Mouse (Mus musculus) intestine, postnatal 0 days (tissue): ENCODE data around the gene 1700025C18Rik. TPM values are rescaled to one million over a fixed set of nuclear protein-coding genes. Genes with fewer than 3 reads are reported as not detected.

Experiments
- ATAC-seq: fragments of 200-750 bp; cut with Nextera tagmentation; 2 replicates; pipeline ENCODE4 v1.8.0; 2017; ENCODE audit warnings: mild to moderate bottlenecking, moderate TSS enrichment, moderate library complexity
- H3K27ac ChIP-seq: fragments of 300-500 bp; sonication (generic); 2 replicates; pipeline ENCODE4 v1.5.1; 2014; ENCODE audit warnings: mild to moderate bottlenecking, low read depth, low read length, moderate library complexity
- H3K27me3 ChIP-seq: fragments of 300-500 bp; sonication (generic); replicated peaks from 2 replicates; pipeline ENCODE4 v1.6.1; 2014; ENCODE audit warnings: low read length, mixed read lengths; ENCODE audit not compliant: control insufficient read depth, insufficient read depth
- H3K36me3 ChIP-seq: fragments of 300-500 bp; sonication (generic); 2 replicates; pipeline ENCODE4 v1.6.1; 2014; ENCODE audit warnings: mild to moderate bottlenecking, moderate library complexity; ENCODE audit not compliant: control insufficient read depth, insufficient read depth
- H3K4me1 ChIP-seq: fragments of 300-500 bp; sonication (generic); replicated peaks from 2 replicates; pipeline ENCODE4 v1.6.1; 2014; ENCODE audit warnings: antibody characterized with exemption, low read length, mixed read lengths; ENCODE audit not compliant: control insufficient read depth, insufficient read depth
- H3K4me2 ChIP-seq: fragments of 300-500 bp; sonication (generic); replicated peaks from 2 replicates; pipeline ENCODE4 v1.6.1; 2014; ENCODE audit warnings: low read depth, mild to moderate bottlenecking, moderate library complexity
- H3K4me3 ChIP-seq: fragments of 300-500 bp; sonication (generic); 2 replicates; pipeline ENCODE4 v1.5.1; 2014; ENCODE audit warnings: low read depth, low read length
- H3K9ac ChIP-seq: fragments of 300-500 bp; sonication (generic); 2 replicates; pipeline ENCODE4 v1.6.1; 2014; ENCODE audit warnings: mild to moderate bottlenecking, low read depth, low read length
- H3K9me3 ChIP-seq: fragments of 300-500 bp; sonication (generic); 2 replicates; pipeline ENCODE4 v1.6.1; 2016; ENCODE audit warnings: mixed run types; ENCODE audit not compliant: control insufficient read depth
- CTCF ChIP-seq: sonication (generic); IDR thresholded peaks from 2 replicates; pipeline ENCODE4 v1.5.1; 2016; ENCODE audit warnings: low read depth, mild to moderate bottlenecking, control low read depth, antibody characterized with exemption, moderate library complexity
- WGBS: fragments of 180-500 bp; shearing (Covaris S2); extraction: QIAGEN DNeasy Blood & Tissue Kit; methylation state at CpG from one replicate; pipeline ENCODE4 v1.1.7; 2014; 5-methylcytosine and 5-hydroxymethylcytosine counted together
- polyA plus RNA-seq: library from polyadenylated mRNA; unstranded; fragments of >200 nt; fragmentation: Nextera tagmentation; extraction: Ambion mirVana; gene quantifications from 2 replicates; pipeline ENCODE4 v1.2.1, GENCODE M21; 2015

1700025C18Rik gene
- polyA plus RNA-seq, 1 experiment from 2014 or later: not detected

GRCm38 (mm10) chr2:165102920-165103319, 12.4 kb upstream of the 1700025C18Rik start:
- Histone ChIP-seq H3K36me3 (no peaks in the 10 kb centered on the region), H3K27ac (no peak overlapping the region), H3K4me1 (no peaks in the 10 kb centered on the region), H3K27me3 (peaks cover 18% of the 10 kb centered on the region), H3K4me3 (no peak overlapping the region), H3K4me2 (no peak overlapping the region), H3K9ac (no peak overlapping the region), H3K9me3 (no peaks in the 10 kb centered on the region)
- no peak for TF ChIP-seq CTCF
- WGBS: 70% methylated on average over 3 of the region's 3 CpGs
- no peak for ATAC-seq

- Histone ChIP-seq H3K9ac (no peak overlapping the region), H3K4me2 (no peak overlapping the region), H3K27me3 (peaks cover 3% of the 10 kb centered on the region), H3K4me1 (no peaks in the 10 kb centered on the region), H3K4me3 (no peak overlapping the region), H3K36me3 (no peaks in the 10 kb centered on the region), H3K27ac (no peak overlapping the region), H3K9me3 (no peaks in the 10 kb centered on the region)
- WGBS: 10% methylated on average over 6 of the region's 6 CpGs
- no peak for ATAC-seq
- no peak for TF ChIP-seq CTCF
Observed at GRCm38 (mm10) chr2:165100749-165101148, 10.2 kb upstream of the 1700025C18Rik start.

GRCm38 (mm10) chr2:165098861-165099260, 8.3 kb upstream of the 1700025C18Rik start:
- H3K27me3 ChIP-seq: no peaks in the 10 kb centered on the region; the same call in 1 of the 2 replicates
- no peak for ATAC-seq
- no peak overlapping the region for H3K9ac ChIP-seq
- no peak overlapping the region for H3K4me3 ChIP-seq
- no peak overlapping the region for H3K27ac ChIP-seq
- no peak overlapping the region for H3K4me2 ChIP-seq
- no peaks in the 10 kb centered on the region for H3K4me1 ChIP-seq
- TF ChIP-seq CTCF: no peak
- H3K9me3 ChIP-seq: no peaks in the 10 kb centered on the region
- no peaks in the 10 kb centered on the region for H3K36me3 ChIP-seq
- WGBS: 62% methylated on average over 3 of the region's 3 CpGs

- no peak overlapping the region for H3K9ac ChIP-seq
- H3K27me3 ChIP-seq: no peaks in the 10 kb centered on the region; the same call in 1 of the 2 replicates
- no peak for TF ChIP-seq CTCF
- H3K4me1 ChIP-seq: no peaks in the 10 kb centered on the region
- H3K36me3 ChIP-seq: no peaks in the 10 kb centered on the region
- no peak for ATAC-seq
- H3K4me2 ChIP-seq: no peak overlapping the region
- 36% methylated on average over 10 of the region's 10 CpGs for WGBS
- no peaks in the 10 kb centered on the region for H3K9me3 ChIP-seq
- no peak overlapping the region for H3K27ac ChIP-seq
- no peak overlapping the region for H3K4me3 ChIP-seq
Observed at GRCm38 (mm10) chr2:165096367-165096766, 5.8 kb upstream of the 1700025C18Rik start.

- no peak for TF ChIP-seq CTCF
- H3K36me3 ChIP-seq: no peaks in the 10 kb centered on the region
- no peaks in the 10 kb centered on the region for H3K4me1 ChIP-seq
- H3K4me3 ChIP-seq: no peak overlapping the region
- no peak for ATAC-seq
- no peaks in the 10 kb centered on the region; the same call in 1 of the 2 replicates for H3K27me3 ChIP-seq
- WGBS: 78% methylated on average over 7 of the region's 7 CpGs
- H3K9me3 ChIP-seq: no peaks in the 10 kb centered on the region
- no peak overlapping the region for H3K4me2 ChIP-seq
- H3K27ac ChIP-seq: no peak overlapping the region
- no peak overlapping the region for H3K9ac ChIP-seq
Observed at GRCm38 (mm10) chr2:165092393-165092792, 1.8 kb upstream of the 1700025C18Rik start.

- Histone ChIP-seq H3K4me3 (no peak overlapping the region), H3K9me3 (no peaks in the 10 kb centered on the region), H3K27me3 (no peaks in the 10 kb centered on the region; the same call in 1 of the 2 replicates), H3K36me3 (no peaks in the 10 kb centered on the region), H3K4me2 (no peak overlapping the region), H3K4me1 (no peaks in the 10 kb centered on the region), H3K27ac (no peak overlapping the region), H3K9ac (no peak overlapping the region)
- no peak for ATAC-seq
- WGBS: 79% methylated on average over 8 of the region's 8 CpGs
- TF ChIP-seq CTCF: no peak
Observed at GRCm38 (mm10) chr2:165091433-165091965, 949 bp upstream of the 1700025C18Rik start.

- H3K4me3 ChIP-seq: no peak overlapping the region
- no peaks in the 10 kb centered on the region for H3K4me1 ChIP-seq
- TF ChIP-seq CTCF: no peak
- H3K27ac ChIP-seq: no peak overlapping the region
- no peak overlapping the region for H3K4me2 ChIP-seq
- no peaks in the 10 kb centered on the region for H3K36me3 ChIP-seq
- H3K9ac ChIP-seq: no peak overlapping the region
- H3K9me3 ChIP-seq: no peaks in the 10 kb centered on the region
- no peaks in the 10 kb centered on the region for H3K27me3 ChIP-seq
- no peak for ATAC-seq
- WGBS: 20% methylated on average over 14 of the region's 14 CpGs
Observed at GRCm38 (mm10) chr2:165089470-165089869, 1.1 kb downstream of the 1700025C18Rik start.
